Mouse (Mus musculus) intestine, embryonic 14.5 days (tissue): Measurements from ENCODE around the gene Pygo1. TPM values are rescaled to one million over a fixed set of nuclear protein-coding genes. Genes with fewer than 3 reads are reported as not detected.

Experiments used
- ATAC-seq: fragments of 200-750 bp; cut with Nextera tagmentation; replicated peaks from 2 replicates; pipeline ENCODE4 v1.8.0; 2017; ENCODE audit warnings: low read depth, moderate number of reproducible peaks, moderate TSS enrichment, moderate library complexity; ENCODE audit not compliant: low FRiP score, low TSS enrichment
- DNase-seq: peaks from one replicate; pipeline ENCODE4 v3.0.0-alpha.2; 2018; ENCODE audit warnings: low spot score
- H3K27ac ChIP-seq: fragments of 300-500 bp; sonication (generic); 2 replicates; pipeline ENCODE4 v1.5.1; 2014; ENCODE audit warnings: low read depth, mild to moderate bottlenecking, control low read depth
- H3K27me3 ChIP-seq: fragments of 300-500 bp; sonication (generic); replicated peaks from 2 replicates; pipeline ENCODE4 v1.6.1; 2014; ENCODE audit warnings: low read length, control low read depth; ENCODE audit not compliant: control insufficient read depth, insufficient read depth
- H3K36me3 ChIP-seq: fragments of 300-500 bp; sonication (generic); 2 replicates; pipeline ENCODE4 v1.6.1; 2014; ENCODE audit warnings: low read length, control low read depth; ENCODE audit not compliant: control insufficient read depth, insufficient read depth
- H3K4me1 ChIP-seq: fragments of 300-500 bp; sonication (generic); replicated peaks from 2 replicates; pipeline ENCODE4 v1.6.1; 2014; ENCODE audit warnings: low read length, control low read depth, mixed read lengths; ENCODE audit not compliant: control insufficient read depth, insufficient read depth
- H3K4me2 ChIP-seq: fragments of 300-500 bp; sonication (generic); 2 replicates; pipeline ENCODE4 v1.6.1; 2014; ENCODE audit warnings: low read length
- H3K4me3 ChIP-seq: fragments of 300-500 bp; sonication (generic); 2 replicates; pipeline ENCODE4 v1.5.1; 2014; ENCODE audit warnings: low read depth, low read length, control low read depth, mixed read lengths
- H3K9ac ChIP-seq: fragments of 300-500 bp; sonication (generic); 2 replicates; pipeline ENCODE4 v1.6.1; 2014; ENCODE audit warnings: mild to moderate bottlenecking, low read length
- H3K9me3 ChIP-seq: fragments of 300-500 bp; sonication (generic); 2 replicates; pipeline ENCODE4 v1.6.1; 2016; ENCODE audit warnings: low read length, control low read depth; ENCODE audit not compliant: control insufficient read depth
- WGBS: fragments of 180-500 bp; shearing (Covaris S2); extraction: QIAGEN DNeasy Blood & Tissue Kit; methylation state at CpG from one replicate; pipeline ENCODE4 v1.1.7; 2014; 5-methylcytosine and 5-hydroxymethylcytosine counted together
- polyA plus RNA-seq: library from polyadenylated mRNA; unstranded; fragments of >200 nt; fragmentation: Nextera tagmentation; extraction: Ambion mirVana; gene quantifications from 2 replicates; pipeline ENCODE4 v1.2.1, GENCODE M21; 2014

Pygo1 gene
- polyA plus RNA-seq, 1 experiment from 2014 or later: 4.6 TPM

DNA sequence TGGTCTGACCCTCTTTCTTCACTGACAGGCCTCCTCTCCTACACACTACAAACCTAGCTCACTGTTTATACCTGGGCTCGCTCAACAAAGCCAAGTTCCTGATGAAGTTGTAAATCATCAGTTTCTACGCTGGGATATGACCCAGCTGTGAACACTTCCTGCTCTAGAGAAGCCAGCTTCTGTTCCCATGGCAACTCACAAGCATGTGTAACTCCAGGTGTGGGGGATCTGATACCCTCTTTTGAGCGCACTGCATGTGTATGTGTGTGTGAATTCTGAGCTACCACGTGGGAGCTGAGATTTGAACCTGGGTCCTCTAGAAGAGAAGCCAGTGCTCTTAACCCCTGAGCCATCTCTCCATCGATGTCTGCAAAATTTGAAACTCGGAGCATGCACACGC, 24.1 kb downstream of the Pygo1 start:
- peak; percentile 84 for ATAC-seq
- no peaks in the 10 kb centered on the region for H3K9me3 ChIP-seq
- H3K27ac ChIP-seq: no peak overlapping the region
- H3K4me2 ChIP-seq: no peak overlapping the region
- DNase-seq: no peak
- WGBS: 51% methylated on average over 7 of the region's 7 CpGs
- H3K4me1 ChIP-seq: no peaks in the 10 kb centered on the region
- no peaks in the 10 kb centered on the region for H3K27me3 ChIP-seq
- no peak overlapping the region for H3K4me3 ChIP-seq
- H3K9ac ChIP-seq: no peak overlapping the region
- peaks cover 25% of the 10 kb centered on the region for H3K36me3 ChIP-seq

DNA sequence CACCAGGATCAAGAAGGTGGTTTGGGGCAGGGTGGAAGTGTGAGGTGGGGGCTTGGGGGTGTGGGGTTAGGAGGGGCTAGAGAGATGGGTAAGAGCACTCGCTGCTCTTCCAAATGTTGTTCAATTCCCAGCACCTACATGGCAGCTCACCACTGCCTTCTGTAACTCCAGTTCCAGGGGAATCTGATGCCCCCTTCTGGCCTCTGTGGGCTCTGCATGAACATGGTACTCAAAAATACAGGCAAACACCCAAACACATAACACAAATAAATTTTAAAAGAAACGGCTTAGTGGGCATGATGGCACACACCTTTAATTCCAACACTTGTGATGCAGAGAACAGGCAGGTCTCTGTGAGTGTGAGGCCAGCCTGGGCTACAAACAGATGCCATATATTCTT, 29.3 kb downstream of the Pygo1 start:
- Histone ChIP-seq H3K4me1 (0 out of 2 replicates have a peak, but pooled peaks cover 3% of the 10 kb centered on the region), H3K27me3 (no peaks in the 10 kb centered on the region), H3K9me3 (no peaks in the 10 kb centered on the region), H3K9ac (no peak overlapping the region), H3K27ac (no peak overlapping the region), H3K4me2 (no peak overlapping the region), H3K4me3 (no peak overlapping the region), H3K36me3 (no peaks in the 10 kb centered on the region)
- WGBS: 44% methylated on average over 2 of the region's 2 CpGs
- no peak for ATAC-seq
- no peak for DNase-seq

DNA sequence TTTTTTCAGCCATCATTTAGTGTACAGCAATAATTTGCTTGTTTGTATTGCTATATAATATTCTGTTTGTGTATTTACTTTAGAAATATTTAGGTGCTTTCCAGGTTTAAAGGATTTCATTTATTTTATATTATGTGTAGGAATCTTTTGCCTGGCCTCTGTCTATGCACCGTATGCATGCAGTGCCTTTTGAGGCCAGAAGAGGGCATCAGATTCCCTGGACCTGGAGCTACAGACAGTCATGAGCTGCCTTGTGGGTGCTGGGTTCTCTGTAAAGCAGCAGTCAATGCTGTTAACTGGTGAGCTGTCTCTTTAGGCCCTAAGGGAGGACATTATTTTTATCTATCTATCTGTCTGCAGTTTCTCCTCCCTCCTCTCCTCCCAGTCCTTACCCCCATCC, 30.1 kb downstream of the Pygo1 start:
- ATAC-seq (no peak), DNase-seq (peak; percentile 62)
- no peak overlapping the region for H3K9ac ChIP-seq
- no peaks in the 10 kb centered on the region for H3K27me3 ChIP-seq
- 8% methylated on average over 1 of the region's 1 CpGs for WGBS
- no peaks in the 10 kb centered on the region for H3K9me3 ChIP-seq
- H3K4me2 ChIP-seq: no peak overlapping the region
- H3K36me3 ChIP-seq: no peaks in the 10 kb centered on the region
- no peak overlapping the region for H3K27ac ChIP-seq
- no peak overlapping the region for H3K4me3 ChIP-seq
- 0 out of 2 replicates have a peak, but pooled peaks cover 3% of the 10 kb centered on the region for H3K4me1 ChIP-seq

DNA sequence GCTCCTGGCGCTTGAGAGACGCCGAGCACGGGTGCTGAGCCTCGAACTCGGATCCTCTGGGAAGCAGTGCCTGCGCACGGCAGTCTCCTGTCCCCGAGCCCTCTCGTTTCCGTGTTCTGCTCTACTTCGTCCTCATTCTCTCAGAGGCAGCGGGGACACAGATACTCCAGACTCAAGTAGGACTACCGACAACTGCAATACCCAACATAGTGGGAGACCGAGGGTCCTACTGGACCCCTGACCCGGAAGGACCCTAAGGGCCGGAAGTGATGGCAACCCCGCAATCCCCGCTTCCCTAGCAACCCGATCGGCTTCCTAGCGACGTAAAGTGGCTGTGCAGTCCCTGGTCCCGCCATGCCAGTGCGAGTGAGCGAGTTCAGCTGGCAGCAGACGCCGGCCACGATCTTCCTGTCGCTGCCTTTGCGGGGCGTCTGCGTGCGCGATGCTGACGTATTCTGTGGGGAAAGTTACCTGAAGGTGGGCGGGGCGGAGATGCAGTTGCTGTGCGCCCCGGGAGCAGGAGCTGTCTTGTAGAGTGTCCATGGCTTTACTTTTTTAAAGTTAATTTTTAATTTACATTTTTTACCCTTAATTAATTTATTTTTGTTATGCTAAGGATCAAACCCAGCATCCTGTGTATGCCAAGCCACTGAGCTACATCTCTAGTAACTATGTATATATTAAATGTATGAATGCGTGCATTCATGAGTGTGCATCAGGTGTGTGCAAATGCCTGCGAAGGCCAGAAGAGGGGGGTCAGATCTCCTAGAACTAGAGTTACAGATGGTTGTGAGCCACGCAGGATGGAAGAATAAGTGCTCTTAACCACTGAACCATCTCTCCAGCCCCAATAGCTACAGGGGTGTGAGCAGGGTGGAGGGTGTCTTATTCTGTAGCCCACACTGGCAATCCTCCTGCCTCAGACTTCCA, 33.3 kb downstream of the Pygo1 start, which contains the start of the genes Dyx1c1 and Gm44503:
Gene Dyx1c1 (plus strand): TSS at position 265 of the 930 bp plus-strand sequence.
Gene Gm44503 (plus strand): TSS at position 332 of the 930 bp plus-strand sequence.
- peak; percentile 93 for ATAC-seq
- Histone ChIP-seq H3K27me3 (no peaks in the 10 kb centered on the region), H3K4me3 (peak within 1 kb of the TSS; percentile 72), H3K4me2 (peak within 1 kb of the TSS; percentile 52), H3K27ac (peak within 1 kb of the TSS; percentile 17; the same call in 1 of the 2 replicates), H3K9ac (peak within 1 kb of the TSS; percentile 50), H3K36me3 (no peaks in the 10 kb centered on the region), H3K9me3 (no peaks in the 10 kb centered on the region), H3K4me1 (0 out of 2 replicates have a peak, but pooled peaks cover 3% of the 10 kb centered on the region)
- 1% methylated on average over 43 of the region's 43 CpGs for WGBS
- peak; percentile 90 for DNase-seq

DNA sequence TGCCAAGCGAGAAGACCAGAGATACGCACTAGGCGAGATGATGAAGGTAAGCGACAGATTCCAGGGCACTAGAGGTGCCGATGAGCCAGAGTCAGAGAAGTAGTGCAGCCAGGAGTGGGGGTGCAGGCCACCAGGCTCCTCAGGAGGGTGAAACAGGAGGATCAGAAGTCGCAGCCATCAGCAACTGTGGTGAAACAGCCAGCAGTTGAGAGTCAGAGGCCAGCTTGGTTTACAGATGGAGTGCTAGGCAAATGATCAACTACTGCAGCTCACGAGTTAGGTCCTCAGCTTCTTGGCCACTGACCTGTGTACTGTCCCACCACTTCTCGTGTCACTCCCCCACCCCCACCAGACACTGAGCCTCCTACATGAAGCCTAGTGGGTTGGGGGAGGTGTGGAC, 35.9 kb downstream of the Pygo1 start:
- Histone ChIP-seq H3K27me3 (no peaks in the 10 kb centered on the region), H3K9ac (no peak overlapping the region), H3K36me3 (no peaks in the 10 kb centered on the region), H3K9me3 (no peaks in the 10 kb centered on the region), H3K4me3 (no peak overlapping the region), H3K4me1 (0 out of 2 replicates have a peak, but pooled peaks cover 3% of the 10 kb centered on the region), H3K27ac (no peak overlapping the region), H3K4me2 (no peak overlapping the region)
- ATAC-seq (no peak), DNase-seq (no peak)
- WGBS: 70% methylated on average over 8 of the region's 8 CpGs

DNA sequence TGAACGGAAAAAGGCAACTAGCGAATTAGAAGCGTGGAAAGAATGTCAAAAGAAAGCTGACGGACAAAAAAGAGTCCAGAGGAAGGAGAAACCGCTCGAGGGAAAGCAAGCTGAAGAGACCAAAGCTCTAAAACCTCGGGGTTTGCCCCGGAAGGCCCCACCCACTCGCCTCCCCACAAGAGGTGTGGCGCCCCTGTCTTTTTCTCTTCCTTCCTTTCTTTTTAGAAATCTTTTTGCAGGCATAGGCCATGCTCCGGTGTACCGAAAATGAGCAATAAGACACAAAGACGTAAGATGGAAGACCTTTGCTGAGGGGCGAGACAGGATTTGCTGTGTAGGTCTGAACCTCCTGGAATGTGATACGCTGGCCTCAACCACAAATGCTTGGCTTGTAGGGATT, 36.5 kb downstream of the Pygo1 start:
- no peak overlapping the region for H3K4me3 ChIP-seq
- 79% methylated on average over 15 of the region's 15 CpGs for WGBS
- no peaks in the 10 kb centered on the region for H3K9me3 ChIP-seq
- no peak overlapping the region for H3K4me2 ChIP-seq
- no peaks in the 10 kb centered on the region for H3K27me3 ChIP-seq
- ATAC-seq (no peak), DNase-seq (no peak)
- H3K9ac ChIP-seq: no peak overlapping the region
- no peaks in the 10 kb centered on the region for H3K36me3 ChIP-seq
- no peak overlapping the region for H3K27ac ChIP-seq
- H3K4me1 ChIP-seq: 0 out of 2 replicates have a peak, but pooled peaks cover 3% of the 10 kb centered on the region

DNA sequence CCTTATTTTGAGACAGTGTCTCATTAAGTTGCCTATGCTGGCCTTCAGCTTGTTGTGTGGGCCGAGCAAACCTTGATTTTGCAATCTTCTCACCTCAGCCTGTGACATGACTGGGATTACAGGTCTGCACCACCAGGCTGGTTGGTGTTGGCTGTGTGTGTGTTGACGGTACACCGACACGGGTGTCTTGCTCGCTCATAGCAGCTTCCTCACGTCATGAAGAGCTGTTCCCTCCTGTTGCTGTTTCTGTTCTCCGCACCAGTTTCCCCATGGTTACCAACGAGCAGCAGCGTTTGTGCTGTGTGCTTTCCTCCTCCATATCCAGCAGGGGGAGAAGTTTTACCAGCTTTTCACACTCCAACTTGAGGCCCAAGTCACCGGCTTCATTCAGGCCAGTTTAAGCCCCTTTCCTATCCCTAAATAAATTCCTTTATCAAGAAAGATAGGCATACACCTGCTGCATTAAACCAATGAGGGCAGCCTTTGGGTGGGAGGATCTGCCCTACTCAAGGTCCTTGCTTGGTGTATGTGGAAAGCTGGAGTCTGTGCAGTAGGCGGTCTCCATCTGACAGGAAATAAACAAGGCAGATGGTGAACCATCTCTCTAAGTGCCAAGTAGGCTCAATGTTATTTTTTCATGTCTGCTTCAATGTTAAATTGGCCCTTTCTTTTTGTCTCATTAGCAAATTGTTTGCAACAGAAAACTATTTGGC, 43.1 kb downstream of the Pygo1 start:
- Histone ChIP-seq H3K4me2 (no peak overlapping the region), H3K4me1 (no peaks in the 10 kb centered on the region), H3K9ac (no peak overlapping the region), H3K36me3 (no peaks in the 10 kb centered on the region), H3K9me3 (no peaks in the 10 kb centered on the region), H3K27ac (no peak overlapping the region), H3K4me3 (no peak overlapping the region), H3K27me3 (no peaks in the 10 kb centered on the region)
- ATAC-seq (peak; percentile 58; the same call in 1 of the 2 replicates), DNase-seq (peak; percentile 61)
- 38% methylated on average over 11 of the region's 11 CpGs for WGBS

DNA sequence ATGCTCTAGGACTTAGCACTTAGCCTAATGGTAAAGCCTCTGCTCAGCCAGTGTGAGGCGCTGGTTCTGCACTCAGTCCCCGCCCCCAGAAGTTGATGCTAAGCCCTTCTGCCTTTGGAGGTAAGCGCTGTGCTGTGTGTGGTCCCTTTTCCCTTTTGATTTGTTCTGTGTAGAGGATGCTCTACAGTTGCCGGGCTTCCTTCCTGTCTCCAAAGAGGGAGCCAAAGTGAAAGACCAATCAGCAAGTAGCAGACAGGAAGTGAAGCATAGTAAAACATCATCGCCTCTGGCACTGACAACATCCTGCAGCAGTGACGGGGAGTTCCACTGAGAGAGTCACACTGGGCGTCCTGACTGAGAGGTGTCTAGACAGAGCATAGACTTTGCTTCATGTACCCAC, 44.4 kb downstream of the Pygo1 start:
- Histone ChIP-seq H3K4me2 (no peak overlapping the region), H3K9me3 (no peaks in the 10 kb centered on the region), H3K9ac (no peak overlapping the region), H3K27ac (no peak overlapping the region), H3K4me1 (no peaks in the 10 kb centered on the region), H3K36me3 (no peaks in the 10 kb centered on the region), H3K27me3 (no peaks in the 10 kb centered on the region), H3K4me3 (no peak overlapping the region)
- WGBS: 63% methylated on average over 7 of the region's 7 CpGs
- DNase-seq (no peak), ATAC-seq (0 out of 2 replicates have a peak, but pooled peaks have one; percentile 32)
